Mouse (Mus musculus) hindbrain, embryonic 11.5 days (tissue): ENCODE data around the gene Tsga10ip. TPM values are rescaled to one million over a fixed set of nuclear protein-coding genes. Genes with fewer than 3 reads are reported as not detected.

Experiments
- ATAC-seq: fragments of 200-750 bp; cut with Nextera tagmentation; 2 replicates; pipeline ENCODE4 v1.8.0; 2017; ENCODE audit warnings: mild to moderate bottlenecking, moderate TSS enrichment, moderate library complexity; ENCODE audit not compliant: low FRiP score
- DNase-seq: peaks from one replicate; pipeline ENCODE4 v3.0.0-alpha.2; 2015; ENCODE audit warnings: low spot score
- H3K27ac ChIP-seq: fragments of 300-500 bp; sonication (generic); 2 replicates; pipeline ENCODE4 v1.5.1; 2014; ENCODE audit warnings: mild to moderate bottlenecking, low read depth, low read length
- H3K27me3 ChIP-seq: fragments of 300-500 bp; sonication (generic); 2 replicates; pipeline ENCODE4 v1.6.1; 2014; ENCODE audit warnings: mild to moderate bottlenecking, low read length, moderate library complexity, mixed read lengths; ENCODE audit not compliant: control insufficient read depth, insufficient read depth
- H3K36me3 ChIP-seq: fragments of 300-500 bp; sonication (generic); 2 replicates; pipeline ENCODE4 v1.6.1; 2014; ENCODE audit warnings: mild to moderate bottlenecking, low read length, moderate library complexity, mixed read lengths; ENCODE audit not compliant: control insufficient read depth, insufficient read depth
- H3K4me1 ChIP-seq: fragments of 300-500 bp; sonication (generic); replicated peaks from 2 replicates; pipeline ENCODE4 v1.6.1; 2014; ENCODE audit warnings: low read length, mixed read lengths; ENCODE audit not compliant: control insufficient read depth, insufficient read depth
- H3K4me2 ChIP-seq: fragments of 300-500 bp; sonication (generic); replicated peaks from 2 replicates; pipeline ENCODE4 v1.6.1; 2014; ENCODE audit warnings: mild to moderate bottlenecking, low read depth, low read length
- H3K4me3 ChIP-seq: fragments of 300-500 bp; sonication (generic); 2 replicates; pipeline ENCODE4 v1.5.1; 2014; ENCODE audit warnings: low read depth, low read length
- H3K9ac ChIP-seq: fragments of 300-500 bp; sonication (generic); 2 replicates; pipeline ENCODE4 v1.6.1; 2014; ENCODE audit warnings: low read depth, low read length
- H3K9me3 ChIP-seq: fragments of 300-500 bp; sonication (generic); 2 replicates; pipeline ENCODE4 v1.6.1; 2016; ENCODE audit warnings: low read length; ENCODE audit not compliant: control insufficient read depth
- WGBS: fragments of 180-500 bp; shearing (Covaris S2); extraction: QIAGEN DNeasy Blood & Tissue Kit; methylation state at CpG from one replicate; pipeline ENCODE4 v1.1.7; 2014; 5-methylcytosine and 5-hydroxymethylcytosine counted together
- polyA plus RNA-seq: library from polyadenylated mRNA; unstranded; fragments of >200 nt; fragmentation: Nextera tagmentation; extraction: Ambion mirVana; gene quantifications from 2 replicates; pipeline ENCODE4 v1.2.1, GENCODE M21; 2014

Tsga10ip gene
- polyA plus RNA-seq, 1 experiment from 2014 or later = 0.54 TPM

DNA sequence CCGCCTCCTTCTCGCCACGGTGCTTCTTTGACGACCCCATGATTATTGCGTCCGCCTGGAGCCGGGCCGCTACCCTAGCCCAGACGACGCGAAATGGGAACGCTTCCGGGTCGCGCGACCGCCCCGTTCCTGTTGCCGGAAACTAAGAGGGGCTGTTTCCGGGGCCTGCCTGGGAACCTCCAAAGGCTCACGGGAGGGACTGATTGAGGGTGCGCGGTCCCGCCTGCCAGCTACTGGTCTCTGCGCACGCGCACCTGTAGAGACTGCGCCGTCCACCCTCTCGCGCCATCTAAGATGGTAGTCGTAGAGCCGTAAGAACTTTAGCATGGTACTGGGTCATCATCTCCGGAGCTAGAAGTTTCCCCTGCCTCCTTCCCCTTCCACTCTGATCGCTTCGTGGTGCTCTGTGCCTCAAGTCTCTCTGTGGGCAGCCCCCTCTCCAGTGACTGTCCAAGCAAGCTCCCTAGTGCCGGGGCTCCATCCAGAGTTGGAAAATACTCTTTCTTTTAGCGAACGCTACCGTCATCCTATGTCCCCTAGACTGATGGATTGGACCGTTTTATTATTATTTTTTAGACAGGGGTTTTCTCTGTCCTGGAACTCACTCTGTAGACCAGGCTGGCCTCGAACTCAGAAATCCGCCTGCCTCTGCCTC is 13.6 kb downstream of the Tsga10ip start, which contains the start of gene Sart1:
TSS of gene Sart1 (minus strand) at position 116 of the 655 bp plus-strand sequence.
- Histone ChIP-seq H3K4me1 (peaks cover 6% of the 10 kb centered on the region; the same call in 1 of the 2 replicates), H3K4me3 (peak within 1 kb of the TSS; percentile 100), H3K4me2 (peak within 1 kb of the TSS; percentile 93), H3K9me3 (no peaks in the 10 kb centered on the region), H3K27me3 (no peaks in the 10 kb centered on the region), H3K36me3 (no peaks in the 10 kb centered on the region), H3K9ac (peak within 1 kb of the TSS; percentile 91), H3K27ac (peak within 1 kb of the TSS; percentile 73)
- DNase-seq (peak; percentile 97), ATAC-seq (peak; percentile 97)
- WGBS = 3% methylated on average over 43 of the region's 43 CpGs

DNA sequence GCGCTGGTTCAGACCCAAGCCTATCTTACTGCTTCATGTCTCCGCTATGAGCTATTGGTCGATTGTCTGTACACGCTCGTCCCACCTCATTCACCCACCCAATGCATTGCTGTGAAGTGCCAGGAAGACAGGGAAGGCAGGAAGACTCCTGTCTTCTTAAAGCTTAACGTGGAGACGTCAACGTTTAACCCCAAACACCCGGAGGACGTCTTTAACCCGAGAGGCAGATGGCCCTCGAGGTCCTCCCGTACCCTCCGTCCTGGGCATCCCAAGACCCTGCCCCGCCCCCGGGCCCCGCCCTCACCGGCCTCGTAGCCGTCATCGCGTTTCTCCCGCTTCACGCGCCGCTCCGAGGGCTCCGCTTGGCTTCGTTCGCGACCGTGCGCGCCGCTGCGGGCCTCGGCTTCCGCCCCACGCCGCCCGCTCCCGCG is 14.3 kb downstream of the Tsga10ip start:
- WGBS = under 1% methylated on average over 28 of the region's 43 CpGs
- Histone ChIP-seq H3K27me3 (no peaks in the 10 kb centered on the region), H3K4me1 (peaks cover 6% of the 10 kb centered on the region; the same call in 1 of the 2 replicates), H3K4me2 (peak overlapping the region; percentile 93), H3K9me3 (no peaks in the 10 kb centered on the region), H3K4me3 (peak overlapping the region; percentile 100), H3K27ac (peak overlapping the region; percentile 73; the same call in 1 of the 2 replicates), H3K36me3 (peaks cover 6% of the 10 kb centered on the region; the same call in 1 of the 2 replicates), H3K9ac (peak overlapping the region; percentile 91)
- DNase-seq = peak; percentile 59
- peak; percentile 72 for ATAC-seq

DNA sequence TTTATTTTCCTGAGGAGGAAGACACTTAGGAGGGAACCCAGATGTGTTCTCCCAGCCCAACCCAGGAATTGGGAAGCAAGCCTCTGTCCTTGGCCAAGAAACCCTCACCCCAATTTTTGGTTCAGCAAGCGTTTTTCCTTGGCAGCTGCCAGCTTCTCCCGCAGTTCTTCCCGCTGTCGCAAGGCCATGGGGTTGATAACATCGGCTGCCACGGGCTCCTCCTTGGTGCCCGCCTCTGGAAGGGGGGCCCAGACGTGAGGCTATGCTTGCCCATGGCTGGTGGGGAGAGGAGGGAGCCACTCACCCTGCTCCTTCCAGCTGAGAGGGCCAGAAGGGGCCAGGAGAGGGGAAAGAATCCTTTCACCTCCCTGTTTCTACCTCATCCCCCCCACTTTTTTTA is 17.6 kb downstream of the Tsga10ip start:
- 93% methylated on average over 8 of the region's 8 CpGs for WGBS
- H3K36me3 ChIP-seq = peaks cover 21% of the 10 kb centered on the region
- no peak for DNase-seq
- H3K4me1 ChIP-seq = peaks cover 6% of the 10 kb centered on the region; the same call in 1 of the 2 replicates
- no peak overlapping the region for H3K4me2 ChIP-seq
- H3K4me3 ChIP-seq = no peak overlapping the region
- no peaks in the 10 kb centered on the region for H3K27me3 ChIP-seq
- no peak for ATAC-seq
- no peak overlapping the region for H3K27ac ChIP-seq
- H3K9ac ChIP-seq = no peak overlapping the region
- H3K9me3 ChIP-seq = no peaks in the 10 kb centered on the region

DNA sequence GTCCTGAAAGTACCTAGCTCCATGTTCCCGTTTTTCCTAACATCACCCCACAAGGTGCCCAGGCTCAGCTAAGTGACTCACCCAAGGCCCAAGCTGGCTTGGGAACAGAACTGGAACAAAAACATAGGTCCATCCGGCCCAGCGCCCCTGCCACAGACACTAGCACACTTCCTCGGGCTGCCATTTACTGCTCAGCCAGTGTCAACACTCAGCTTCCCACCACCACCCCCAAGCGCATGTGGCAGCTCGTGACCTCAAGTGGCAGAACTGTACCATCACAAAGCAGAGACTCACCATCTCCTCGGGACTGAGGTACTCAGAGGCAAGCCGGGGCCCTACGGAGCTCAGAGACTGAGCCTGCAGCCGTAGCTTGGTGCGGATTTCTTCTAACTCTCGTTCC is 19.0 kb downstream of the Tsga10ip start:
- ATAC-seq (no peak), DNase-seq (no peak)
- WGBS = 97% methylated on average over 12 of the region's 12 CpGs
- Histone ChIP-seq H3K4me2 (no peak overlapping the region), H3K27me3 (no peaks in the 10 kb centered on the region), H3K4me3 (no peak overlapping the region), H3K9me3 (no peaks in the 10 kb centered on the region), H3K4me1 (peaks cover 4% of the 10 kb centered on the region; the same call in 1 of the 2 replicates), H3K27ac (no peak overlapping the region), H3K36me3 (peaks cover 22% of the 10 kb centered on the region), H3K9ac (no peak overlapping the region)

DNA sequence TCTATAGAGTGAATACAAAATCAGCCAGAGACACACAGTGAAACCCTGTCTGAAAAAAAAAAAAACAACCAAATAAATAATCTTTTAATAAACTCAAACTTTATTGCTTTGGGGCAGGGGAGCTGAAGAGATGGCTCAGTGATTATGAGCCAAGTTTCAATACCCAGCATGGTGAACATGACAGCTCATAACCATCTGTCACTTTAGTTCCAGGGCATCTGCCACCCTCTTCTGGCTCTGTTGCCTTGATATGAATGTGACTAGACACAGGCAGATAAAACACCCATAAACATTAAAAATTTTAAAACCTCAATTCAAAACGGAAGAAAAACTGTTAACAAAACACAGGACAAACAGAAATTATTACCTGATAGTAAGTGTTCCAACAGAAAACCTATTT is 24.9 kb downstream of the Tsga10ip start:
- DNase-seq (no peak), ATAC-seq (no peak)

DNA sequence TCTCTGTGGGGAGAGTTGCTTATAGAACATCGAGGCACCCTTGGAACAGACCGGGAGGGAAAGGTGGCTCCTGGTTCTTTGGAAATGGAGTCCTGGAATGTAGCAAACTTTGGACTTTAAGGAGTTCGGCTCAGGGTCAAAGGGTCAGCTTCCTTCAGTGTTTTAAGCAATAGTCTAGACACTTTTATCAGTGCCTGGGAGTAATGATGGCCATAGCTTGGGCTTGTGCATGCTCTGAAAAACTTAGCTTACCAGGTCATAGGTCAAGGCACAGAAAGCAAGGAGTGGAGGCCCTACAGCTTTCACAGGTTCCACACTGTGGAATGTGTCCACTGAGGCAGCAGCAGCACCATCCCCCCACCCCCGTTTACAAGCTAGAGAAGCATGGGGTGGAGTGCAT is 27.6 kb downstream of the Tsga10ip start:
- WGBS = 88% methylated on average over 4 of the region's 4 CpGs
- peaks cover 10% of the 10 kb centered on the region; the same call in 1 of the 2 replicates for H3K36me3 ChIP-seq
- DNase-seq (no peak), ATAC-seq (no peak)
- no peaks in the 10 kb centered on the region for H3K4me1 ChIP-seq
- no peaks in the 10 kb centered on the region for H3K27me3 ChIP-seq
- H3K9ac ChIP-seq = no peak overlapping the region
- peak overlapping the region; percentile 6; the same call in 1 of the 2 replicates for H3K4me3 ChIP-seq
- no peak overlapping the region for H3K4me2 ChIP-seq
- no peak overlapping the region for H3K27ac ChIP-seq
- H3K9me3 ChIP-seq = no peaks in the 10 kb centered on the region

More for the DNA sequence above, 24.9 kb downstream of the Tsga10ip start:
- 93% methylated on average over 1 of the region's 1 CpGs for WGBS
- H3K36me3 ChIP-seq = peaks cover 18% of the 10 kb centered on the region
- no peak overlapping the region for H3K4me3 ChIP-seq
- H3K4me2 ChIP-seq = no peak overlapping the region
- no peaks in the 10 kb centered on the region for H3K27me3 ChIP-seq
- H3K4me1 ChIP-seq = no peaks in the 10 kb centered on the region
- no peaks in the 10 kb centered on the region for H3K9me3 ChIP-seq
- no peak overlapping the region for H3K9ac ChIP-seq
- no peak overlapping the region for H3K27ac ChIP-seq

DNA sequence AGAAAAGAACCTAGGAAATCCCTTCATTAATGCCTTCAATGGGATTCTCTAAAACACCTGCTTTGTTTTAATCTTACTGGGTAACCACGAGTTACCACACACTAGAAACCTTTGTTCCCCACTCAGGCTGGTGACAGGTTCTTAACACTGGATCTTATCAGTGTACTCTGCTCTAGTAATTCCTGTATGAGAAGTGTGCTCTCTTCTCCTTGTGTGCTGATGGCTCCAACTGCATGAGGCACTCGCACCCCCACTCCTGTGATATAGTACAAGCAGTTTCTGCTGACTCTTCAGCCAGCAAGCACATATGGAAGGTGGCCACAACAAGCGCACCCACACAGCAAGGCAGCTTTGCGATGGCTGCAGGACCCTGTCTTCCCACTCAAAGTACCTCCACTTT is 28.1 kb downstream of the Tsga10ip start:
- Histone ChIP-seq H3K27ac (no peak overlapping the region), H3K9me3 (no peaks in the 10 kb centered on the region), H3K4me3 (no peak overlapping the region), H3K4me1 (no peaks in the 10 kb centered on the region), H3K27me3 (no peaks in the 10 kb centered on the region), H3K36me3 (peaks cover 10% of the 10 kb centered on the region; the same call in 1 of the 2 replicates), H3K9ac (no peak overlapping the region), H3K4me2 (no peak overlapping the region)
- ATAC-seq (no peak), DNase-seq (no peak)
- WGBS = 84% methylated on average over 4 of the region's 4 CpGs

DNA sequence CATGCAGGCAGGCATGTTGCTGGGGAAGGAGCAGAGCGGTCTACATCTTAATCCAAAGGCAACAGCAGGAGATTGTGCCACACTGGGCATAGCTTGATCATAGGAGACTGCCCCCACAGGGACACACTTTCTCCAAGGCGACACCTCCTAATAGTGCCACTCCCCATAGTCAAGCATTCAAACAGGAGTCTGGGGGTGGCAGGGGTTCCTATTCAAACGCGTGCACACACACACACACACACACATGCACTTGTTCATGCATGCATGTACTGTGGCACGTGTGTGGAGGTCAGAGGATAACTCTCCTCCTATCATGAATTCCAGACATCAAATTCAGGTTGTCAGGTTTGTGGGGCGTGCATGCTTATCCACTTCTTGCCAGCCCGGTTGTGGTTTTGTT is 29.6 kb downstream of the Tsga10ip start:
- 96% methylated on average over 7 of the region's 7 CpGs for WGBS
- Histone ChIP-seq H3K27ac (no peak overlapping the region), H3K9me3 (no peaks in the 10 kb centered on the region), H3K4me1 (peaks cover 4% of the 10 kb centered on the region; the same call in 1 of the 2 replicates), H3K4me2 (no peak overlapping the region), H3K36me3 (peaks cover 6% of the 10 kb centered on the region; the same call in 1 of the 2 replicates), H3K27me3 (no peaks in the 10 kb centered on the region), H3K4me3 (no peak overlapping the region), H3K9ac (no peak overlapping the region)
- ATAC-seq (no peak), DNase-seq (no peak)

DNA sequence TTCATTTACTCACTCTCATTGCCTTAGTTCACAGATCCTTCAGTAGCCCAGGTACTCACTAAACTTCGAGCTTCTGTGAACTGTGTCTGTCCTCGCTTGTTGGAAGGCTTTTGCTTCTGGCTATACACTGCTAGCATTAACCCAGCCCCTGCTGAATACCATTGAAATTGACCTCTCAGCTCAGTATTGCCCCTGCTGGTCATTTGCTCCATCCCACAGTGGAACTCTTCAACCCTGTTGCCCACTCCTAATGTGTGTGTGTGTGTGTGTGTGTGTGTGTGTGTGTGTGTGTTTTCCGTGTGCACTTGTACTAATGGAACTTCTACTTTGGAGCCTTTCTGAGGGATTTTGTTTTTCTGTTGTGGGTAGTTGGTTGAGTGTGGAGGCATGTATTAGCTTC is 31.4 kb downstream of the Tsga10ip start:
- peaks cover 6% of the 10 kb centered on the region; the same call in 1 of the 2 replicates for H3K36me3 ChIP-seq
- H3K4me1 ChIP-seq = peaks cover 4% of the 10 kb centered on the region; the same call in 1 of the 2 replicates
- H3K27me3 ChIP-seq = no peaks in the 10 kb centered on the region
- H3K4me3 ChIP-seq = no peak overlapping the region
- ATAC-seq = no peak
- H3K4me2 ChIP-seq = no peak overlapping the region
- peak; percentile 11 for DNase-seq
- WGBS = 88% methylated on average over 3 of the region's 3 CpGs
- H3K27ac ChIP-seq = no peak overlapping the region
- no peak overlapping the region for H3K9ac ChIP-seq
- no peaks in the 10 kb centered on the region for H3K9me3 ChIP-seq
